Mouse (Mus musculus) embryonic facial prominence, embryonic 14.5 days (tissue): ENCODE results near the gene Rufy1. TPM values are rescaled to one million over a fixed set of nuclear protein-coding genes. Genes with fewer than 3 reads are reported as not detected.

Experiments used
- ATAC-seq: fragments of 200-750 bp; cut with Nextera tagmentation; 2 replicates; pipeline ENCODE4 v1.8.0; 2017; ENCODE audit warnings: low read depth, moderate number of reproducible peaks, moderate TSS enrichment
- DNase-seq: peaks from one replicate; pipeline ENCODE4 v3.0.0-alpha.2; 2015; ENCODE audit warnings: low spot score
- H3K27ac ChIP-seq: fragments of 300-500 bp; sonication (generic); replicated peaks from 2 replicates; pipeline ENCODE4 v1.5.1; 2014; ENCODE audit warnings: low read depth, mild to moderate bottlenecking, low read length, moderate library complexity
- H3K27me3 ChIP-seq: fragments of 300-500 bp; sonication (generic); replicated peaks from 2 replicates; pipeline ENCODE4 v1.6.1; 2014; ENCODE audit warnings: low read length; ENCODE audit not compliant: control insufficient read depth, insufficient read depth
- H3K36me3 ChIP-seq: fragments of 300-500 bp; sonication (generic); 2 replicates; pipeline ENCODE4 v1.6.1; 2014; ENCODE audit warnings: low read length, mixed read lengths; ENCODE audit not compliant: control insufficient read depth, insufficient read depth
- H3K4me1 ChIP-seq: fragments of 300-500 bp; sonication (generic); 2 replicates; pipeline ENCODE4 v1.6.1; 2014; ENCODE audit warnings: antibody characterized with exemption, low read length; ENCODE audit not compliant: control insufficient read depth, insufficient read depth
- H3K4me2 ChIP-seq: fragments of 300-500 bp; sonication (generic); 2 replicates; pipeline ENCODE4 v1.6.1; 2014; ENCODE audit warnings: low read depth, mild to moderate bottlenecking, low read length, moderate library complexity, mixed read lengths
- H3K4me3 ChIP-seq: fragments of 300-500 bp; sonication (generic); 2 replicates; pipeline ENCODE4 v1.5.1; 2014; ENCODE audit warnings: low read depth, mild to moderate bottlenecking, low read length
- H3K9ac ChIP-seq: fragments of 300-500 bp; sonication (generic); 2 replicates; pipeline ENCODE4 v1.6.1; 2014; ENCODE audit warnings: low read depth, mild to moderate bottlenecking, low read length, moderate library complexity, mixed read lengths
- H3K9me3 ChIP-seq: fragments of 300-500 bp; sonication (generic); 2 replicates; pipeline ENCODE4 v1.6.1; 2016; ENCODE audit warnings: low read length; ENCODE audit not compliant: control insufficient read depth
- WGBS: fragments of 180-500 bp; shearing (Covaris S2); extraction: QIAGEN DNeasy Blood & Tissue Kit; methylation state at CpG from one replicate; pipeline ENCODE4 v1.1.7; 2014; 5-methylcytosine and 5-hydroxymethylcytosine counted together
- polyA plus RNA-seq: library from polyadenylated mRNA; unstranded; fragments of >200 nt; fragmentation: Nextera tagmentation; extraction: Ambion mirVana; gene quantifications from 2 replicates; pipeline ENCODE4 v1.2.1, GENCODE M21; 2014

Rufy1 gene
- polyA plus RNA-seq, result 22.2 and 23.1 TPM in 2 replicates

- Histone ChIP-seq H3K9ac (peak within 1 kb of the TSS; percentile 94), H3K36me3 (no peaks in the 10 kb centered on the region), H3K27me3 (no peaks in the 10 kb centered on the region), H3K27ac (peak within 1 kb of the TSS; percentile 94), H3K9me3 (no peaks in the 10 kb centered on the region), H3K4me3 (peak within 1 kb of the TSS; percentile 87), H3K4me2 (peak within 1 kb of the TSS; percentile 76), H3K4me1 (peaks cover 13% of the 10 kb centered on the region)
- DNase-seq (peak; percentile 91), ATAC-seq (peak; percentile 81)
- under 1% methylated on average over 53 of the region's 90 CpGs for WGBS
Observed at GRCm38 (mm10) chr11:50430277-50431133, at the start of gene Rufy1. TSS of gene Rufy1 (minus strand) at chr11:50431125.

- no peak overlapping the region for H3K4me2 ChIP-seq
- no peak overlapping the region for H3K9ac ChIP-seq
- ATAC-seq (no peak), DNase-seq (no peak)
- no peak overlapping the region for H3K27ac ChIP-seq
- peaks cover 5% of the 10 kb centered on the region; the same call in 1 of the 2 replicates for H3K4me1 ChIP-seq
- H3K27me3 ChIP-seq, result no peaks in the 10 kb centered on the region
- H3K36me3 ChIP-seq, result no peaks in the 10 kb centered on the region
- WGBS, result 93% methylated on average over 2 of the region's 2 CpGs
- no peak overlapping the region for H3K4me3 ChIP-seq
- H3K9me3 ChIP-seq, result no peaks in the 10 kb centered on the region
Observed at GRCm38 (mm10) chr11:50478072-50478471, 47.1 kb upstream of the Rufy1 start.

- WGBS, result 66% methylated on average over 11 of the region's 11 CpGs
- no peak overlapping the region for H3K4me3 ChIP-seq
- no peak overlapping the region for H3K4me2 ChIP-seq
- no peak overlapping the region for H3K9ac ChIP-seq
- ATAC-seq, result no peak
- no peak overlapping the region for H3K27ac ChIP-seq
- DNase-seq, result no peak
- H3K36me3 ChIP-seq, result no peaks in the 10 kb centered on the region
- H3K4me1 ChIP-seq, result peaks cover 5% of the 10 kb centered on the region; the same call in 1 of the 2 replicates
- no peaks in the 10 kb centered on the region for H3K9me3 ChIP-seq
- H3K27me3 ChIP-seq, result no peaks in the 10 kb centered on the region
Observed at GRCm38 (mm10) chr11:50477486-50478070, 46.7 kb upstream of the Rufy1 start.

- H3K27ac ChIP-seq, result no peak overlapping the region
- H3K4me2 ChIP-seq, result no peak overlapping the region
- peaks cover 5% of the 10 kb centered on the region; the same call in 1 of the 2 replicates for H3K4me1 ChIP-seq
- H3K9me3 ChIP-seq, result no peaks in the 10 kb centered on the region
- ATAC-seq, result peak; percentile 84
- no peak overlapping the region for H3K9ac ChIP-seq
- no peaks in the 10 kb centered on the region for H3K27me3 ChIP-seq
- 25% methylated on average over 6 of the region's 6 CpGs for WGBS
- no peaks in the 10 kb centered on the region for H3K36me3 ChIP-seq
- peak; percentile 83 for DNase-seq
- H3K4me3 ChIP-seq, result no peak overlapping the region
Observed at GRCm38 (mm10) chr11:50476971-50477370, 46.0 kb upstream of the Rufy1 start.

- DNase-seq (no peak), ATAC-seq (no peak)
- 0 out of 2 replicates have a peak, but pooled peaks cover 14% of the 10 kb centered on the region for H3K9me3 ChIP-seq
- H3K36me3 ChIP-seq, result no peaks in the 10 kb centered on the region
- no peak overlapping the region for H3K9ac ChIP-seq
- H3K4me3 ChIP-seq, result no peak overlapping the region
- H3K27ac ChIP-seq, result no peak overlapping the region
- H3K4me1 ChIP-seq, result peaks cover 5% of the 10 kb centered on the region; the same call in 1 of the 2 replicates
- H3K4me2 ChIP-seq, result no peak overlapping the region
- no peaks in the 10 kb centered on the region for H3K27me3 ChIP-seq
- WGBS, result 57% methylated on average over 1 of the region's 1 CpGs
Observed at GRCm38 (mm10) chr11:50473933-50474332, 43.0 kb upstream of the Rufy1 start.

GRCm38 (mm10) chr11:50472161-50472939, 41.4 kb upstream of the Rufy1 start:
- DNase-seq (no peak), ATAC-seq (no peak)
- Histone ChIP-seq H3K9me3 (0 out of 2 replicates have a peak, but pooled peaks cover 14% of the 10 kb centered on the region), H3K9ac (no peak overlapping the region), H3K4me3 (no peak overlapping the region), H3K27ac (no peak overlapping the region), H3K36me3 (no peaks in the 10 kb centered on the region), H3K4me1 (peaks cover 5% of the 10 kb centered on the region; the same call in 1 of the 2 replicates), H3K4me2 (no peak overlapping the region), H3K27me3 (no peaks in the 10 kb centered on the region)
- WGBS, result 87% methylated on average over 11 of the region's 11 CpGs

- no peaks in the 10 kb centered on the region for H3K36me3 ChIP-seq
- H3K4me2 ChIP-seq, result no peak overlapping the region
- no peaks in the 10 kb centered on the region for H3K9me3 ChIP-seq
- no peak overlapping the region for H3K9ac ChIP-seq
- no peak for DNase-seq
- no peak overlapping the region for H3K27ac ChIP-seq
- no peak for ATAC-seq
- no peak overlapping the region for H3K4me3 ChIP-seq
- H3K27me3 ChIP-seq, result no peaks in the 10 kb centered on the region
- WGBS, result 75% methylated on average over 7 of the region's 7 CpGs
- peaks cover 13% of the 10 kb centered on the region for H3K4me1 ChIP-seq
Observed at GRCm38 (mm10) chr11:50461481-50461880, 30.6 kb upstream of the Rufy1 start.

GRCm38 (mm10) chr11:50459250-50459649, 28.3 kb upstream of the Rufy1 start:
- Histone ChIP-seq H3K27me3 (no peaks in the 10 kb centered on the region), H3K36me3 (no peaks in the 10 kb centered on the region), H3K4me3 (no peak overlapping the region), H3K9ac (no peak overlapping the region), H3K9me3 (no peaks in the 10 kb centered on the region), H3K4me1 (peaks cover 19% of the 10 kb centered on the region), H3K27ac (no peak overlapping the region), H3K4me2 (no peak overlapping the region)
- WGBS, result 44% methylated on average over 2 of the region's 2 CpGs
- no peak for DNase-seq
- no peak for ATAC-seq
